Mouse (Mus musculus) central nervous system, embryonic 11.5 days (tissue): Measurements from ENCODE around the gene Mpl. TPM values are rescaled to one million over a fixed set of nuclear protein-coding genes. Genes with fewer than 3 reads are reported as not detected.

Experiments
- polyA plus RNA-seq: library from polyadenylated mRNA; depleted of rRNA; stranded (reverse); fragments of >200 nt; gene quantifications from 2 replicates; pipeline ENCODE4 v1.2.3, GENCODE M21; 2012; rRNA removed

Mpl gene
- 1.3 and 1.7 TPM in 2 replicates for polyA plus RNA-seq

GRCm38 (mm10) chr4:118457345-118457975 is at the start of gene Mpl:
Mpl (minus strand) TSS chr4:118457513.

GRCm38 (mm10) chr4:118489717-118490132 is 32.4 kb upstream of the Mpl start, which contains the start of gene Tie1:
Tie1 (minus strand) TSS chr4:118490061.

GRCm38 (mm10) chr4:118436820-118437603 is 20.3 kb downstream of the Mpl start, which contains the start of gene Cdc20:
Cdc20 (minus strand) TSS chr4:118437352.

GRCm38 (mm10) chr4:118427768-118428451 is 29.4 kb downstream of the Mpl start, which contains the start of gene Elovl1:
Elovl1 (plus strand) TSS chr4:118428093.

GRCm38 (mm10) chr4:118409142-118409900 is 48.0 kb downstream of the Mpl start, which contains the start of the genes Szt2 and Med8:
Szt2 (minus strand) TSS chr4:118409273.
Med8 (plus strand) TSS chr4:118409337.

Other genes starting within 250 kb of the Mpl start
- gene Ptprf, start 166.1 kb downstream of the Mpl start, polyA plus RNA-seq = 72.6 and 95.1 TPM in 2 replicates
- 34.0 and 37.1 TPM in 2 replicates for gene Szt2, start 48.2 kb downstream of the Mpl start, polyA plus RNA-seq
- 112 and 113 TPM in 2 replicates for gene Med8, start 48.2 kb downstream of the Mpl start, polyA plus RNA-seq
- gene Elovl1, start 29.4 kb downstream of the Mpl start, polyA plus RNA-seq = 27.5 and 54.4 TPM in 2 replicates
- gene Cdc20, start 20.2 kb downstream of the Mpl start, polyA plus RNA-seq = 187 and 193 TPM in 2 replicates
- 18.1 and 21.1 TPM in 2 replicates for gene Tie1, start 32.5 kb upstream of the Mpl start, polyA plus RNA-seq
- 0.68 and 0.78 TPM in 2 replicates for gene 2610528J11Rik, start 69.5 kb upstream of the Mpl start, polyA plus RNA-seq
- gene Tmem125, start 86.5 kb upstream of the Mpl start, polyA plus RNA-seq = 0.32 and 0.47 TPM in 2 replicates
- 0.70 and 0.80 TPM in 2 replicates for gene Cfap57, start 163.3 kb upstream of the Mpl start, polyA plus RNA-seq
- gene Ebna1bp2, start 163.3 kb upstream of the Mpl start, polyA plus RNA-seq = 115 and 163 TPM in 2 replicates
- not detected in 2 replicates for gene Olfr62, start 201.4 kb upstream of the Mpl start, polyA plus RNA-seq
- gene Olfr1342, start 235.2 kb upstream of the Mpl start, polyA plus RNA-seq = 0.02 TPM in 1 of 2 replicates, not detected in the other
- not detected in 2 replicates for gene Olfr1341, start 246.0 kb upstream of the Mpl start, polyA plus RNA-seq